Mouse (Mus musculus) neural tube, embryonic 15.5 days (tissue): ENCODE data around the gene Xpo4. TPM values are rescaled to one million over a fixed set of nuclear protein-coding genes. Genes with fewer than 3 reads are reported as not detected.
"Not testable (repeated sequence)": the region's sequence is repeated elsewhere in the genome, so short reads cannot be mapped to it uniquely, and the experiment has no call there.

ENCODE experiments used
- ATAC-seq: fragments of 200-750 bp; cut with Nextera tagmentation; 2 replicates; pipeline ENCODE4 v1.8.0; 2017; ENCODE audit warnings: mild to moderate bottlenecking, moderate TSS enrichment, moderate library complexity; ENCODE audit not compliant: low FRiP score
- H3K27ac ChIP-seq: fragments of 300-500 bp; sonication (generic); replicated peaks from 2 replicates; pipeline ENCODE4 v1.5.1; 2015; ENCODE audit warnings: mild to moderate bottlenecking, inconsistent platforms
- H3K27me3 ChIP-seq: fragments of 300-500 bp; sonication (generic); replicated peaks from 2 replicates; pipeline ENCODE4 v1.6.1; 2015; ENCODE audit warnings: inconsistent platforms
- H3K36me3 ChIP-seq: fragments of 300-500 bp; sonication (generic); 2 replicates; pipeline ENCODE4 v1.6.1; 2015; ENCODE audit warnings: inconsistent platforms
- H3K4me1 ChIP-seq: fragments of 300-500 bp; sonication (generic); 2 replicates; pipeline ENCODE4 v1.6.1; 2015; ENCODE audit warnings: inconsistent platforms
- H3K4me2 ChIP-seq: fragments of 300-500 bp; sonication (generic); 2 replicates; pipeline ENCODE4 v1.6.1; 2015; ENCODE audit warnings: inconsistent platforms, mild to moderate bottlenecking, moderate library complexity
- H3K4me3 ChIP-seq: fragments of 300-500 bp; sonication (generic); replicated peaks from 2 replicates; pipeline ENCODE4 v1.5.1; 2015; ENCODE audit warnings: mild to moderate bottlenecking, inconsistent platforms
- H3K9ac ChIP-seq: fragments of 300-500 bp; sonication (generic); replicated peaks from 2 replicates; pipeline ENCODE4 v1.6.1; 2015; ENCODE audit warnings: mild to moderate bottlenecking, inconsistent platforms
- H3K9me3 ChIP-seq: fragments of 300-500 bp; sonication (generic); replicated peaks from 2 replicates; pipeline ENCODE4 v1.6.1; 2016; ENCODE audit warnings: inconsistent platforms
- WGBS: fragments of 180-500 bp; shearing (Covaris S2); methylation state at CpG from one replicate; pipeline ENCODE4 v1.1.7; 2015; ENCODE audit warnings: mixed read lengths; 5-methylcytosine and 5-hydroxymethylcytosine counted together
- polyA plus RNA-seq: library from polyadenylated mRNA; unstranded; fragments of >200 nt; fragmentation: Nextera tagmentation; extraction: Ambion mirVana; gene quantifications from 2 replicates; pipeline ENCODE4 v1.2.1, GENCODE M21; 2015

The Xpo4 gene
- polyA plus RNA-seq, 1 experiment from 2014 or later, result 11.0 TPM

DNA sequence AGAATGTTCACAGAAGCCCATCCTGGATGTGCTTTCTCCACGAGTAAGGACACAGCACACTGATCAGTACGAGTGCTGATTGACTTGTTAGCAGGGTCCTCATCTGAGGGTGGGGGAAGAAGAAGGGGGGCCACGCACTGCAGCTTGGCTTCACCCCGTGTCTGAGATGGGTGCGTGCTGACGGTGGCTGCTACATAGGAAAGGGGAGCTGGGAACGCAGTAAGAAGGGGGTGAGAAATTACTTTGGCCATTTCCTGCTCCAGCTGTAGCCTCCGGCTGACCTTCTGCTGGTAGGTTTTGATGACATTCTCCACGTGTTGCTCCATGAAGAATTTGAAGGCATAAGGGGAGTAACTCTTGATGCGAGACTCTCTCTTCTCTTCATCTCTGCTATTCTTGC, 33.8 kb upstream of the Xpo4 start:
- Histone ChIP-seq H3K27ac (no peak overlapping the region), H3K27me3 (no peaks in the 10 kb centered on the region), H3K4me3 (no peak overlapping the region), H3K36me3 (peaks cover 35% of the 10 kb centered on the region), H3K9me3 (no peaks in the 10 kb centered on the region), H3K4me2 (no peak overlapping the region), H3K4me1 (no peaks in the 10 kb centered on the region), H3K9ac (no peak overlapping the region)
- ATAC-seq, result no peak
- whole genome bisulfite sequencing, result 90% methylated on average over 10 of the region's 10 CpGs

GRCm38 (mm10) chr14:57696066-57696465, 30.8 kb upstream of the Xpo4 start:
- H3K27me3 ChIP-seq, result no peaks in the 10 kb centered on the region
- H3K4me1 ChIP-seq, result no peaks in the 10 kb centered on the region
- peaks cover 37% of the 10 kb centered on the region for H3K36me3 ChIP-seq
- 97% methylated on average over 15 of the region's 15 CpGs for WGBS
- H3K27ac ChIP-seq, result no peak overlapping the region
- H3K9ac ChIP-seq, result no peak overlapping the region
- no peak overlapping the region for H3K4me3 ChIP-seq
- no peak for ATAC-seq
- H3K4me2 ChIP-seq, result no peak overlapping the region
- no peaks in the 10 kb centered on the region for H3K9me3 ChIP-seq

DNA sequence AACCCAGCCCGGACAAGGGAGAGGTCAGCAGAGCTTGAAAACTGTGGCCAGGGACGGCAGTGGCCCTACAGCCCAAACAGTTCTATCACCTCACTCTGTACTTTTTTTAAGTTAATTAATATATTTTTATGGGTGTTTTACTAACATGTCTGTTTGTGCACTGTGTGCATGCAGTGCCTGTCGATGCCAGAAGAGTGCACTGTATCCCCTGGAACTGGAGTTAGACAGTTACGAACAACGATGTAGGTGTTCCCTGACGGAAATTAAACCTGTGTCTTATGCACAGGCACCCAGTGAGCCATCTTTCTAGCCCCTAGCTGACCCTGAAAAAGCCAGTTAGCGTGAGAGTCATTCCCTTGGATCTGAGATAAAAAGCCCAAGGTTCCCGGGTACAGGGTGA, 30.3 kb upstream of the Xpo4 start:
- H3K36me3 ChIP-seq, result peaks cover 38% of the 10 kb centered on the region

GRCm38 (mm10) chr14:57694246-57694645, 29.0 kb upstream of the Xpo4 start:
- Histone ChIP-seq H3K27me3 (no peaks in the 10 kb centered on the region), H3K36me3 (peaks cover 29% of the 10 kb centered on the region), H3K4me1 (no peaks in the 10 kb centered on the region), H3K4me2 (no peak overlapping the region), H3K9ac (no peak overlapping the region), H3K9me3 (no peaks in the 10 kb centered on the region), H3K4me3 (no peak overlapping the region), H3K27ac (no peak overlapping the region)
- 89% methylated on average over 16 of the region's 16 CpGs for WGBS
- no peak for ATAC-seq

More for the DNA sequence above, 30.3 kb upstream of the Xpo4 start:
- Histone ChIP-seq H3K27ac (no peak overlapping the region), H3K4me3 (no peak overlapping the region), H3K9ac (no peak overlapping the region), H3K4me2 (no peak overlapping the region), H3K9me3 (no peaks in the 10 kb centered on the region), H3K4me1 (no peaks in the 10 kb centered on the region), H3K27me3 (no peaks in the 10 kb centered on the region)
- ATAC-seq, result no peak
- 91% methylated on average over 8 of the region's 8 CpGs for WGBS

- H3K27ac ChIP-seq, result no peak overlapping the region
- no peak overlapping the region for H3K9ac ChIP-seq
- H3K4me2 ChIP-seq, result no peak overlapping the region
- 93% methylated on average over 17 of the region's 17 CpGs for WGBS
- H3K9me3 ChIP-seq, result no peaks in the 10 kb centered on the region
- no peaks in the 10 kb centered on the region for H3K27me3 ChIP-seq
- ATAC-seq, result no peak
- no peak overlapping the region for H3K4me3 ChIP-seq
- H3K4me1 ChIP-seq, result no peaks in the 10 kb centered on the region
- peaks cover 24% of the 10 kb centered on the region for H3K36me3 ChIP-seq
Observed at GRCm38 (mm10) chr14:57692517-57693130, 27.4 kb upstream of the Xpo4 start.

- 96% methylated on average over 24 of the region's 24 CpGs for WGBS
- Histone ChIP-seq H3K4me2 (no peak overlapping the region), H3K27ac (no peak overlapping the region), H3K9ac (no peak overlapping the region), H3K36me3 (peaks cover 19% of the 10 kb centered on the region), H3K27me3 (no peaks in the 10 kb centered on the region), H3K4me3 (no peak overlapping the region), H3K9me3 (no peaks in the 10 kb centered on the region), H3K4me1 (no peaks in the 10 kb centered on the region)
- ATAC-seq, result no peak
Observed at GRCm38 (mm10) chr14:57691316-57691715, 26.1 kb upstream of the Xpo4 start.

DNA sequence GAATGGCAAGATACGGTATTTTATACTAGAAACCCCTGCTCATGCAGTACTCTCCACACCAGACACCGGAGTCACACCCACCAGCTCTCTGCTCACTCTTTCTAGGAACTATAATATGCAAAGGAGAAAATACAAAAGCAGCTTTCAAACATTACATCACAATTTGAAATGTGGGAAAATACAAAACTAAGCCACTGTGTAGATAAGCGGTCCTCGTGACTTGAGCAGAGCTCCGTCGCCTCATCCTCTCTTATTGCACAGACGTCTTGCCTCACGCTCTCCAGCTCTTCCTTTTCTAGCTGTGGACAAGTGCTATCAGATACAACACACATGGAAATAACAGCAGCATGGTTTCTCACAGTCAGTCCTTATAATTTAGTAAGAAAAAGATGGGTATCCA, 25.5 kb upstream of the Xpo4 start:
- Histone ChIP-seq H3K4me2 (no peak overlapping the region), H3K4me1 (no peaks in the 10 kb centered on the region), H3K36me3 (peaks cover 14% of the 10 kb centered on the region), H3K9me3 (no peaks in the 10 kb centered on the region), H3K27ac (no peak overlapping the region), H3K27me3 (no peaks in the 10 kb centered on the region), H3K9ac (no peak overlapping the region), H3K4me3 (no peak overlapping the region)
- ATAC-seq, result no peak
- 97% methylated on average over 8 of the region's 8 CpGs for WGBS

DNA sequence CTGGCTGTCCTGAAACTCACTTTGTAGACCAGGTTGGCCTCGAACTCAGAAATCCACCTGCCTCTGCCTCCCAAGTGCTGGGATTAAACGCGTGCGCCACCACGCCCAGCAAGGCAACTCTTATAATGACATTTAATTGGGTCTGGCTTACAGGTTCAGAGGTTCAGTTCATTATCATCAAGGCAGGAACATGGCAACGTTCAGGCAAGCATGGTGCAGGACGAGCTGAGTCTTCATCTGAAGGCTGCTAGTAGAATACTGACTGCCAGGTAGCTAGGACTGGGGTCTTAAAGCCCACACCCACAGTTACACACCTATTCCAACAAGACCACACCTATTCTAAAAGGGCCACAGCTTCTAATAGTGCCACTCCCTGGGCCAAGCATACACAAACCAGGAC, 22.8 kb upstream of the Xpo4 start:
- H3K9me3 ChIP-seq, H3K4me3 ChIP-seq, ATAC-seq, H3K9ac ChIP-seq, H3K27me3 ChIP-seq, H3K36me3 ChIP-seq, H3K4me2 ChIP-seq, H3K27ac ChIP-seq, H3K4me1 ChIP-seq: not testable (repeated sequence)
- 93% methylated on average over 7 of the region's 7 CpGs for WGBS

DNA sequence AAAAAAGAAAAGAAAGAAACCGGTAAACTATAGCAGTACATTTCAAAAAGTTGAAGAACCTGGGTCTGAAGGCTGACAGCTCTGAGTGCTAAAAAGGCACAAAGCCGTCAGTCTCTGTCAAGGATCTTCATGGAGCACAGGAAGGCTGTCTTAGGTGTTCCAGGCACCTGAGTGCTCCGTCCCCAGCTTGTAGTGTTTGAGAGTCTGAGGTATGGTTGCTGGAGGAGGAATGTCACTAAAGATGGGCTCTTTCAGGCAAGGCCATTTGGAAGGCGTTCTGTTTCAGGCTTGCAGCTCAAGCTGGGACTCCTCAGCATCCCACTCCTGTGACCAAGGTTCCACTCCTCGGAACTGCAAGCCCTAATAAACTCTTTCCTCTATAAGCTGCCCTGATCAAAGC, 22.2 kb upstream of the Xpo4 start:
- Histone ChIP-seq H3K27me3 (no peaks in the 10 kb centered on the region), H3K9ac (no peak overlapping the region), H3K4me1 (no peaks in the 10 kb centered on the region), H3K9me3 (no peaks in the 10 kb centered on the region), H3K27ac (no peak overlapping the region), H3K4me3 (no peak overlapping the region), H3K4me2 (no peak overlapping the region), H3K36me3 (peaks cover 5% of the 10 kb centered on the region; the same call in 1 of the 2 replicates)
- WGBS, result 92% methylated on average over 5 of the region's 5 CpGs
- no peak for ATAC-seq

GRCm38 (mm10) chr14:57686647-57687046, 21.4 kb upstream of the Xpo4 start:
- Histone ChIP-seq H3K27me3 (no peaks in the 10 kb centered on the region), H3K4me2 (no peak overlapping the region), H3K27ac (no peak overlapping the region), H3K4me3 (no peak overlapping the region), H3K4me1 (no peaks in the 10 kb centered on the region), H3K9me3 (no peaks in the 10 kb centered on the region), H3K36me3 (peaks cover 5% of the 10 kb centered on the region; the same call in 1 of the 2 replicates), H3K9ac (no peak overlapping the region)
- no peak for ATAC-seq
- 92% methylated on average over 6 of the region's 6 CpGs for whole genome bisulfite sequencing

DNA sequence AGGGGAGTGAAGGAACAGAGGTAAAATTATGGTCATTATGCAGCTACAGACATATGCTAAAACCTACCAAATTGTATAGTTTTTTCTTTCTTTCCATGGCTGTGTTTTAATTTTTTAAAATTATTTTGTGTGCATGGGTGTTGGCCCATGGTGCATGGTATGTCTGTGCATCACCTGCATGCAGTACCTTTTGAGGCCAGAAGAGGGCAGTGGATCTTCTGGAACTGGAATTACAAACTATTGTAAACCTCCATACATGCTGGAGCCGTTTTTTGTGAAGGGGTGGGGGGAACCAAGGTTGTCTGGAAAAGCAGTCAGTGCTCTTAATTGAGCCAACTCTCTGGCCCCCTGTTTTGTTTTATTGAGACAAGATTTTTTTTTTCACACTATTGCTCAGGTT, 19.3 kb upstream of the Xpo4 start:
- Histone ChIP-seq H3K9me3 (no peaks in the 10 kb centered on the region), H3K27me3 (no peaks in the 10 kb centered on the region), H3K27ac (no peak overlapping the region), H3K9ac (no peak overlapping the region), H3K4me2 (no peak overlapping the region), H3K36me3 (no peaks in the 10 kb centered on the region), H3K4me1 (no peaks in the 10 kb centered on the region), H3K4me3 (no peak overlapping the region)
- no peak for ATAC-seq
- WGBS, result 14% methylated on average over 1 of the region's 1 CpGs

GRCm38 (mm10) chr14:57682751-57683150, 17.5 kb upstream of the Xpo4 start:
- Histone ChIP-seq H3K27ac (no peak overlapping the region), H3K4me3 (no peak overlapping the region), H3K9me3 (no peaks in the 10 kb centered on the region), H3K4me1 (no peaks in the 10 kb centered on the region), H3K4me2 (no peak overlapping the region), H3K9ac (no peak overlapping the region), H3K27me3 (no peaks in the 10 kb centered on the region), H3K36me3 (no peaks in the 10 kb centered on the region)
- 91% methylated on average over 4 of the region's 4 CpGs for WGBS
- ATAC-seq, result no peak
